Mouse (Mus musculus) 3134 (cell line): ENCODE measurements around the gene Cand2.

Source experiments
- DNase-seq: peaks from one replicate; pipeline ENCODE4 v3.0.0-alpha.2; 2011; ENCODE audit warnings: low spot score; ENCODE audit not compliant: insufficient read length; ENCODE audit errors: extremely low read depth

Cand2 gene

DNA sequence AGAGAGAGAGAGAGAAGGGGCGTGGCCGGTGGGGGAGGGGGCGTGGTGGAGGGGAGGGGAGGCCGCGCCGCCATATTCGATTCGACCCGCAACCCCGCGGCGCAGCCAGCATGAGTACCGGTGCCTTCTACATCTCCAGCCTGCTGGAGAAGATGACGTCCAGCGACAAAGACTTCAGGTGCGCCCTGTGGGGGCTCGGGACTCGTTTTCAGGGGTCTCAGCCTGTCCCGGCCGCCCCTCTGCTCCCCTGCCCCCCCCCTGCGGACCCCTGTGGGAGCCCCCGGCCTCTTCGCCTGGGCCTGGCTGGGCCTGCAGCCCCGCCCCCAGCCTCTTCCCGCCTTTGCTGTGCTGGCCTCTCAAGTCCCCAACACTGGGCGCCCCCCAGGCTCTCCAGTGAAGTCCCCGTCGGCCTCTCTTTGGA, at the start of gene Cand2:
TSS of gene Cand2 (plus strand) at position 38 of the 421 bp plus-strand sequence.
- no peak for DNase-seq

DNA sequence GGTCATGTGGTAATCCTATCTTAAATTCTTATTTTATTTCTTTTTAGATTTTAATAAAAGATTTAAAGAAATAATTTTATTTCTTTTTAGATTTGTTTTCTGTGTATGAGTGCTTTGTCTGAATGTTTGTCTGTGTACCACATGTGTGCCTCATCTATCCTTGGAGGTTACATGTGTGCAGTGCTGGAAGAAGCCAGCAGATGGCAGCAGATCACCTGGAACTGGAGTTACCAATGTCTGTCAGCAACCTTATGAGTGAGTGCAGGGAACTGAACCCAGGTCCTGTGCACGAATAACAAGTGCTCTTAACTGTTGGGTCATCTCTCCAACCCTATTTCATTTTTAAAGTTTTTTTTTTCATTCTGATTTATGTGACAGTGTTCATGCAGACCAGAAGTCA, 47.2 kb upstream of the Cand2 start:
- DNase-seq = no peak

DNA sequence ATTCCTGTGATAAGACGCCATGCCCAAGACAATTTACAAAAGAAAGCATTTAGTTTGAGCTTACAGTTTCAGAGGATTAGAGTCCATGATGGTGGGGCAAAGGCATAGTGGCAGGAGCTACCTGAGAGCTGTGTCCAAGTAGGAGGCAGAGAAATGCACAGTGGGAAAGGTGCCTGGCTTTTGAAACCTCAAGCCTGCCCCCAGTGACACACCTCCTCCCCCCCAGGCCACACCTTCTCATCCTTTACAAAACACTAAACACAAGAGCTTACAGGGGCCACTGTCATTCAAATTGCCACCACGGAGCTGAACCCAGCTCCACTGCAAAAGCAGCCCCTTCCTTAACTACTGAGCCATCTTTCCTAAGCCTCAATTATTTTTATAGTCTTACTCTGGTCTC, 46.8 kb upstream of the Cand2 start:
- no peak for DNase-seq

DNA sequence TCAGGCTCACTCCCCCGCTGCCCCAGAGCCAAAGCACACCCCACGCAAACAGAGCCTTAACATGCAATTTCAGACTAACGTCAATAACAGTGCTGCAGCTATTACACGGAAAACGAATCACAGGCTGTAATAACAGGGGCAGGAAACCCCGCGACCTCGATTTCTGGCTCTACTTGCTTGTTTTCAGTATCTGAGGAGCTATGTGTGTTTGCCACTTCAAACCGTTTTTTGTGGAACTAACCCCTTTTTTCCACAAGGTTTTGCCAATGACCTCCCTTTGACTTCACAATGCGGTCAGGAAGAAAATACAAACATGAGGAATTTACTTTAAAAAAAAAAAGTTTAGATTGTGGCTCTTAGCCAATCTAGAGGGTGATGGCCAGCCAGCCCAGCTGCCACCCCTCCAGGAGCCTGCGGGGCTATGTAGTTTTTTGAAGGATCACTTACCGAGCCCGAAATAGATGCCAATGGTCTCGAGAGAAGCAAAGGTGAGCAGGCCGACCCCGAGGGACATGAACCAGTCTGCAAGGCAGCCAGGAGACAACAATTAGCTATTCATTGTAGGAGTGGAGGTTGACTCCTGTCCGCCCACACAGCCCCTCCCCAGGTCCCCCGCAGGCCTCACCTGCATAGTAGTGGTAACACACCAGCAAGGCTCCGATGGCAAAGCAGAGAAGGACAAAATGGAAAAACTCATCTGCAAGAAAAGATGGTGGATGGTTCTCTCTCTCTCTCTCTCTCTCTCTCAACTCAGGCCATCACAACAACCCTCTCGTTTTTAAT, 43.6 kb upstream of the Cand2 start:
- no peak for DNase-seq

GRCm38 (mm10) chr6:115732341-115732928, 41.9 kb upstream of the Cand2 start:
- DNase-seq = no peak

- peak; percentile 35 for DNase-seq
These were observed 39.4 kb upstream of the Cand2 start for GRCm38 (mm10) chr6:115734909-115735308.

GRCm38 (mm10) chr6:115739056-115739455, 35.3 kb upstream of the Cand2 start:
- no peak for DNase-seq

DNA sequence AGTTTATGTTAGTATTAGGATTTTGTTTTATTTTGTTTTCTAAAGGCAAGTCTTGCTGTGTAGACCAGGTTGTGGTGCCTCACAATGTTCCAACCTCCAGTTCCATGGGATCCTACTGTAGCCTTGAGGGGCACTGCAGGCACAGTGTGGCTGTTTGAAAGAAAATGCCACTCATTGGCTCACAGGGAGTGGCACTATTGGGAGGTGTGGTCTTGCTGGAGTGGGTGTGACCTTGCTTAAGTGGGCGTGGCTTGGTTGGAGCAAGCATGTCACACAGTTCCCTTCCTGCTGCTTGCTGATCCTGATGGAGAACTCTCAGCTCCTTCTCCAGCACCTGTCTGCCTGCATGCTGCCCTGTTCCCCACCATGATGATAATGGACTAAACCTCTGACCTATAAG, 30.8 kb upstream of the Cand2 start:
- DNase-seq = peak; percentile 62

GRCm38 (mm10) chr6:115746326-115746725, 28.0 kb upstream of the Cand2 start:
- no peak for DNase-seq

GRCm38 (mm10) chr6:115755536-115755935, 18.8 kb upstream of the Cand2 start:
- no peak for DNase-seq

DNA sequence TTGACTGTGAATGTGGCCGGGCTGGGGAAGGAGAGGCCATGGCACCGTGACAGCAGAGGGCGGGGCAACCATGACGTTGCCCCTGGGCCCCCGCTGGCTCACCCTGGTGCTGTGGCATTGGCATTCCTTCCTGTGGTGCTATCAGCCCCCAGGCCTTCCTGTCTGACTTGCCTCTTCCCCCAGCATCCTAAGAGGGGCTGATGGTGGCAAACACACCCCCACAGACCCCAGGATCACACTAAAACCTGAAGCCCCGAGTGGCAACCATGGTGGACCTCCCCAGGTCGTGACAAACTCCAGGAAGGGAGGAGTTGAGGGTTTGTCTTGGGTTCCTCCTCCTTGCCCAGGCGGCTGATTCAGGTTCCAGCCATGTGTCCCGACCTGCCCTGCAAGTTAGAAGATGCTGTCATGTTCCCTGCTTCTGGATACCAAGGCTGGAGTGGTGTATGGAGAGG, 15.3 kb upstream of the Cand2 start:
- peak; percentile 42 for DNase-seq

- no peak for DNase-seq
These were observed 14.9 kb upstream of the Cand2 start for GRCm38 (mm10) chr6:115759461-115759860.

DNA sequence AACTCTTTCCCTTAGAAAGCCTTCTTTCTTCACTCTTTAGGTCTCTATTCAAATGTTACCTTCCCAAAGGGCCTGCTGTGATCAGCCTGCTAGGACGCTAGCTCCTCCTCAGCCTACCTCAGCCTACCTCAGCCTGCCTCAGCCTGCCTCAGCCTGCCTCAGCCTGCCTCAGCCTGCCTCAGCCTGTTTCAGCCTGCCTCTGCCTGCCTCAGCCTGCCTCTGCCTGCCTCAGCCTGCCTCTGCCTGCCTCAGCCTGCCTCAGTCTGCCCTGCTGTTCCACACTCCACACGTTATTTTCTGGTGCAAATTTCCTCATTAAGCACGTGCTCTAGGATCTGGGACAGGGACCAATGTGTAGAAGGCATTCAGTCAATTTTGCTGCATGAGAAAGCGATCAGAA, 14.2 kb upstream of the Cand2 start:
- no peak for DNase-seq

DNA sequence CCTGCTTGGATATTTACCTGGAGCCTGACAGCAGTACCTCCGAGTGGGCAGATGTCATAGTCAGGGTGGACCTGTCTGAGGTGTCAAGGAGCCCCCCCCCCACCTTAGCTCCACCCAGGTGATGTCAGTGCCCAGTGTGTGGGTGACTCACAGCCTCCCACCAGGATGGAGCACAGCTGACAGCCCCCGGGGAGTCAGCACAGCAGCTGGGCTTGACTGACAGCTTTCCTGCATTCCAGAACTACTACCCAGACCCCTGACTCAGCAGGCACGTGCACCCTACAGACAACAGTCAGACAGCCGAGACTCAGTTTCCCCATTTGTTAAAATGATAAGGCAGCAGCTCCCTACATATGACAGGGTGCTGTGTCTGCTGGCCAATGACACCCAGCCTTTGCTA, 13.4 kb upstream of the Cand2 start:
- DNase-seq = peak; percentile 25

GRCm38 (mm10) chr6:115761995-115762756, 12.2 kb upstream of the Cand2 start, which contains the start of gene Tmem40:
Gene Tmem40, minus strand, starts transcription at chr6:115762410.
- no peak for DNase-seq

- no peak for DNase-seq
These were observed 10.2 kb upstream of the Cand2 start for GRCm38 (mm10) chr6:115764179-115764578.

DNA sequence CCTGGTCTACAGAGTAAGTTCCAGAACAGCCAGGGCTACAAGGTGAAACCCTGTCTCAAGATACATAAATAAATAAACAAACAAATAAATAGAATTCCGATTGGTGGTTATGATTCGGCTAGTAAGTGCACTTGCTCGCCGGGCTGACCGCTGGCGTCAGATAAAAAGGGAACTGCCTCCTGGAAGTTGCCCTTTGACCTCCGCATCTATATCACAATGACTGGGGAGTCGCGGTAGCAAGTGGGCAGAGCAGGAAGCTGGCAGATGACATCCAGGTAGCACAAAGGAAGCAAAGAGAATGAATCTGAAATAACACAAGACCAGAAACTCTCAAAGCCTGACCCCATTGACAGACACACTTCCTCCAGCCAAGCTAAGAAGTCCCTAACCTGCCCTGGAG, 7.0 kb upstream of the Cand2 start:
- no peak for DNase-seq

DNA sequence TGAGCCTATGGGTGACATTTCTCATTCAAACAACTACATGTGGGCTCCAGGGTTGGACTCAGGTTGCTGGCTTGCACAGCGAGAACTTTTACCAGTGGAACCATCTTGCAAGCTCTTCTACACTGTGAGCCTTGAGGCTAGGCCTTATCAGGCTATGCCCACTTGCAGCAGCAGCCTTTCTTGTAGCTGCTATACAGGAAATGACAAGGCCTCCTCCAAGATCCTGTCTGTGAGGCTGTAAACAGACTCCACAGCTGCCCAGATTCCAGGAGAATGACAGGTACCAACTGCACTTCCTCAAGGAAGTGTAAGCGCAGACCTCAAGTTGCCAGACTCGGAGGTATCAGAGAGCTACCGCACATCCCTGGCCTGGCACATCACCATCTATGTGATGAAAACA, 6.1 kb upstream of the Cand2 start:
- no peak for DNase-seq

- DNase-seq = no peak
These were observed 4.2 kb upstream of the Cand2 start for GRCm38 (mm10) chr6:115770059-115770670.

DNA sequence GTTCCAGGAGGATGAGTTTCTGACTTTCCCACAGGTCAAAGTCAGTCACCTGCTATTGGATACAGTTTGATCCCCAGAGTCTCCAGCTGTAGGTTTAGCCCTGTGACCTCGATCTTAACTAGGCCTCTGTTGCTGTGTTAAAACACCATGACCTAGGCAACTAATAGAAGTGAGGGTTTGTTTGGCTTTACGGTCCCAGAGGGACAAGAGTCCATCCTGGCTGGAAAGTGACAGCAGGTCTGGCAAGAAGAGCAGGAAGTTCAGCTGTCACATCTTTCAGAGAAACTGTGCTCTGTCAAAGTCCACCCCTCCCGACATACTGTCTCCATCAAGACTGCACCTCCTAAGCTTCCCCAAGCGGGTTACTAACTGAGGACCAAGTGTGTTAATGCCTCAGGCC, 3.5 kb upstream of the Cand2 start:
- no peak for DNase-seq

GRCm38 (mm10) chr6:115772201-115772600, 2.1 kb upstream of the Cand2 start:
- DNase-seq = no peak
